Mouse (Mus musculus): Measurements from ENCODE around the gene Tmem169.
"Not testable (repeated sequence)": the region's sequence is repeated elsewhere in the genome, so short reads cannot be mapped to it uniquely, and the experiment has no call there.

Tmem169 gene

GRCm38 (mm10) chr1:72283992-72284485 is at the start of gene Tmem169, which contains the start of gene Pecr:
TSS of gene Tmem169 (plus strand) at chr1:72284369.
TSS of gene Pecr (minus strand) at chr1:72284314.
- DNase-seq (ENCODE audit: low spot score): peak; percentile 98

- DNase-seq (ENCODE audit: low spot score): peak; percentile 84
Observed at GRCm38 (mm10) chr1:72236363-72237006, 47.7 kb upstream of the Tmem169 start.

GRCm38 (mm10) chr1:72237007-72237775 is 47.0 kb upstream of the Tmem169 start:
- DNase-seq (ENCODE audit: low spot score): no peak

GRCm38 (mm10) chr1:72238016-72238580 is 46.1 kb upstream of the Tmem169 start:
- DNase-seq (ENCODE audit: low spot score): no peak

GRCm38 (mm10) chr1:72239113-72239512 is 45.1 kb upstream of the Tmem169 start:
- DNase-seq (ENCODE audit: low spot score): not testable (repeated sequence)

GRCm38 (mm10) chr1:72242581-72243143 is 41.5 kb upstream of the Tmem169 start:
- no peak for DNase-seq (ENCODE audit: low spot score)

- DNase-seq (ENCODE audit: low spot score): peak; percentile 99
Observed at GRCm38 (mm10) chr1:72243656-72244316, 40.4 kb upstream of the Tmem169 start.

- no peak for DNase-seq (ENCODE audit: low spot score)
Observed at GRCm38 (mm10) chr1:72244317-72245036, 39.7 kb upstream of the Tmem169 start.

GRCm38 (mm10) chr1:72248226-72248737 is 35.9 kb upstream of the Tmem169 start:
- DNase-seq (ENCODE audit: low spot score): not testable (repeated sequence)

GRCm38 (mm10) chr1:72251806-72252205 is 32.4 kb upstream of the Tmem169 start:
- DNase-seq (ENCODE audit: low spot score): no peak

- no peak for DNase-seq (ENCODE audit: low spot score)
Observed at GRCm38 (mm10) chr1:72253881-72254491, 30.2 kb upstream of the Tmem169 start.

GRCm38 (mm10) chr1:72254545-72255061 is 29.6 kb upstream of the Tmem169 start:
- DNase-seq (ENCODE audit: low spot score): peak; percentile 96

- peak; percentile 51 for DNase-seq (ENCODE audit: low spot score)
Observed at GRCm38 (mm10) chr1:72255062-72255853, 28.9 kb upstream of the Tmem169 start.

GRCm38 (mm10) chr1:72255854-72256175 is 28.4 kb upstream of the Tmem169 start:
- no peak for DNase-seq (ENCODE audit: low spot score)

- DNase-seq (ENCODE audit: low spot score): no peak
Observed at GRCm38 (mm10) chr1:72256381-72257256, 27.6 kb upstream of the Tmem169 start.

- DNase-seq (ENCODE audit: low spot score): no peak
Observed at GRCm38 (mm10) chr1:72263099-72263498, 21.1 kb upstream of the Tmem169 start.

- DNase-seq (ENCODE audit: low spot score): no peak
Observed at GRCm38 (mm10) chr1:72278085-72278484, 6.1 kb upstream of the Tmem169 start.

- no peak for DNase-seq (ENCODE audit: low spot score)
Observed at GRCm38 (mm10) chr1:72282604-72283003, 1.6 kb upstream of the Tmem169 start.

- DNase-seq (ENCODE audit: low spot score): no peak
Observed at GRCm38 (mm10) chr1:72284539-72284938, 370 bp downstream of the Tmem169 start.

All from testis, postnatal 10 days (tissue).